Mouse (Mus musculus): ENCODE results near the gene Pan3. TPM values are rescaled to one million over a fixed set of nuclear protein-coding genes. Genes with fewer than 3 reads are reported as not detected.
A peak's percentile ranks its signal among the peaks of the same experiment; 100 is the strongest.

Pan3 gene
- polyA plus RNA-seq (2012; rRNA removed): 51.1 and 60.4 TPM in 2 replicates

DNA sequence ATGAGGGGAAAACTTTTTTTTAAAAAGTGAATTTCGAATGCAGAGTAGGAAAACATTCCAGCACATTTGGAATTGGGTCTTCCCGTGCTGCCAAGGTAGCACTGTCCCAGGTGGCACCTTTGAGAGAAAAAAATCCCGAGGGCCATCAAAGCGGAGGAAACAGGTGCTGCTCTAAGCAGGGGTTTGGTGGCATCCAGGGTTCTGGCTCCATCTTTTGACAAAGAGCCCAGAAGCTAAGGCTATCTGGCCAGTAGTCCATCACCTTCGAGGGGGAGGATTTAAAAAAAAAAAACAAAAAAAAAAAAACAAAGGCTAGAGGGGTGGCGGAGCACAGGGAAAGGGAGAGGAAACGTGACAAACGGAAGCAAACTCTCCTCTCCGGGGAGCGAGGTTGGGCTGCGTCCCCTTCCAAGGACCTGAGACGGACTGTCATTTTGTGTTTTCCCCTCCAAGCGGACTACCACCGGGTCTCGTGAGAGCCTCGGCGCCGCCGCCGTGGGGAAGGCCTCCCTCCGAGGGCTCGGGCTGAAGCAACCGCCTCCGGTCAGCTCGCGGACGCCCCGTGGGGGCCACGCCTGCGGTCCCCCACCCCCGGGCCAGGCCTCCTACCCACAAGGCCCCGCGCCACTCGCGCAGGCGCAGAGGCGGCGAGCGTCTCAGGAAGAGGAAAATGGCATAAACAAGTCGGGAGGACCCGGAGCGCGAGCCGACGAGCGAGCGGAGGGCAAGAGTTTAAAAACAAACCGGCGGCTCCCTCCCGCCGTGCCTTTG is at the start of gene Pan3:
TSS of gene Pan3 (plus strand) at position 627 of the 771 bp plus-strand sequence.
- peak; percentile 96 for DNase-seq (ENCODE audit: low spot score)

DNA sequence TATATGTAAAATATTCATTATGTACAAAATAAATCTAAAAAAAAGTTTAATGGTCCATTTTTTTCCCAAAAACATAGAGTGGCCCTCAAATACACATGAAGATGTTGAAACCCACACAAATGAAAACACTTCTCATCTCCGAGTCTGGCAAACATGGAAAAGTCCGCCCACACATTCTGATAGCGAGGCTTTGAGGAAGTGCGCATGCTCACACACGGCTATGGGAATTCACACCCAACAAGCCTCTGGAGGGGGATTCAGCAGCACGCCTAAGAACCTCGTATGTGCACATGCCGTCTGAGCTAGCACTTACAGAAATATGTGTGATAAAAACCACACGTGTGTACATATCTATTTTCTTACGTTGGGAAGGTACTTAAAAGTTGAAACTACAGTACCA is 48.6 kb upstream of the Pan3 start:
- no peak for DNase-seq (ENCODE audit: low spot score)

GRCm38 (mm10) chr5:147386865-147387264 is 43.1 kb upstream of the Pan3 start:
- no peak for DNase-seq (ENCODE audit: low spot score)

GRCm38 (mm10) chr5:147388376-147389008 is 41.5 kb upstream of the Pan3 start:
- DNase-seq (ENCODE audit: low spot score): no peak

GRCm38 (mm10) chr5:147389052-147389451 is 40.9 kb upstream of the Pan3 start:
- no peak for DNase-seq (ENCODE audit: low spot score)

- DNase-seq (ENCODE audit: low spot score): no peak
Observed at GRCm38 (mm10) chr5:147390772-147391171, 39.2 kb upstream of the Pan3 start.

DNA sequence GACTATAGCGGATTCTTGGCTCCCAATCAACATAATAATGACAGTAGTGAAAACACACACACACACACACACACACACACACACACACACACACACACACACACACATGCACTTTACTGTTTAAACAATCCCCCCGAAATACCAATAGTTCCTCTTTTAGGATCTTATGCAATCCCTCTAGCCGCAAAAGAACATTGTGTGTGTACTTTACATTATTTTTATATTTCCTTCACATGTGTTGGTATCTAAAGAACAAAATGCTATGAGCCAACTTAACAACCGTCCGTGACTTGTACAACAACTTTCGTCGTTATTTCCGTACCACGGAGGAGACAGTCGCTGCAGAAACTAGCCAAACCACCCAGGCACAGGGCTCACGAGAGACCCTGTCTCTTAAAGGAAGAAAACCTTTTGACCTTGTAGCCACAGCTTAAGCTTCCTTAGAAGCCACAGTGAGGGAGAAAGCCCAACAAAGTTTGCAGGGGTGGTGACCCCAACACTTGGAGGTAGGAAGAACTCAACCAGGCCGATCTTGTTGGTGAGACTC is 37.2 kb upstream of the Pan3 start:
- DNase-seq (ENCODE audit: low spot score): no peak

GRCm38 (mm10) chr5:147395050-147395449 is 34.9 kb upstream of the Pan3 start:
- DNase-seq (ENCODE audit: low spot score): no peak

DNA sequence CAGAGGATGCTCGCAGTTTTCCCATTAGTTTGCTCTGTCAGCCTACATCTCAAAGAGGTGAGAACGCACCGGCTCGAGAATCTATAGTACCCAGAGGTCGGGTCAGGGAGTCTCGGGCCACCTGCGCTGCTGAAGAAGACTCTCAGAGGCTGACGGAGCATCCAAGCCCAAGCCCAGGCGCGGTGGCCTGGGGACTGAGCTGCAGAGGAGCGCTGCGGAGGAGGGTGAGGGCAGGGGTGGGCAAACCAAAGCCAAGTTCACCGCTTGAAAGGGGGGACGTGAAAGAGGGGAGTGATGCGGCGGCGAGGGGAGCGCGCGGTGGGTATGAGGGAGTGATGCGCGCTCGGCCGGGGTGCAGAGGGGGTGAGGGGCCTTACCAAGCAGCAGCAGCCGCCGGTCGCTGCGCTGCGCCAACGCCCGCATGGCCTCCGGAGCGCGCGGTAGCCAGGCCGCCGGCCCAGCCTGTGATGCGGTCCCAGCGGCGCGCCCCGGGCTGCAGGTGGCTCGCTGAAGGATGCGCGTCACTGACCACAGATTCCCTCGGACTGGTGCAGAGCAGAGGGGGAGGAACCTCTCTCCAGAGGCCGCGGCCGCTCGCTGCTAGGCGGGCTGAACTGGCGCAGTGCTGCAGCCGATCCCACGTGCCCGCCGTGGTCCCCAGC is 30.0 kb upstream of the Pan3 start, which contains the start of gene Flt3:
TSS of gene Flt3 (minus strand) at position 647 of the 662 bp plus-strand sequence.
- no peak for DNase-seq (ENCODE audit: low spot score)

- DNase-seq (ENCODE audit: low spot score): no peak
Observed at GRCm38 (mm10) chr5:147400505-147400979, 29.4 kb upstream of the Pan3 start.

- no peak for DNase-seq (ENCODE audit: low spot score)
Observed at GRCm38 (mm10) chr5:147401024-147401423, 28.9 kb upstream of the Pan3 start.

GRCm38 (mm10) chr5:147402505-147402904 is 27.5 kb upstream of the Pan3 start:
- DNase-seq (ENCODE audit: low spot score): no peak

GRCm38 (mm10) chr5:147406135-147406534 is 23.8 kb upstream of the Pan3 start:
- DNase-seq (ENCODE audit: low spot score): no peak

- no peak for DNase-seq (ENCODE audit: low spot score)
Observed at GRCm38 (mm10) chr5:147408731-147409130, 21.2 kb upstream of the Pan3 start.

DNA sequence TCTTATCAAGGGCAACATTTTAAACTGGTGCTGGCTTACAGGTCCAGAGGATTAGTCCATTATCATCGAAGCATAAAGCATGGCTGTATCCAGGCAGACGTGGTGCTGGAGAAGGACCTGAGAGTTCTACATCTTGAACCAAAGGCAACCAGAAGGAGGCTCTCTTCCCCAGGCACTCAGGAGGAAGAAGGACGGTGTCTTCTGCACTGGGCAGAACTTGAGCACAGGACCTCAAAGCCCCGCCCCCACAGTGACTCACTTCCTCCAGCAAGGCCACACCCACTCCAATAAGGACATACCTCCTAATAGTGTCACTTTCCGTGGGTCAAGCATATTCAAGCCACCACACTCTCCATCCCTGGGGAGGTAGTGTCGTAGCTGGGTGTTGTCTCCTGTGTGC is 19.4 kb upstream of the Pan3 start:
- no peak for DNase-seq (ENCODE audit: low spot score)

GRCm38 (mm10) chr5:147417986-147418385 is 12.0 kb upstream of the Pan3 start:
- DNase-seq (ENCODE audit: low spot score): no peak

GRCm38 (mm10) chr5:147418394-147419121 is 11.4 kb upstream of the Pan3 start:
- no peak for DNase-seq (ENCODE audit: low spot score)

GRCm38 (mm10) chr5:147423612-147424011 is 6.3 kb upstream of the Pan3 start:
- no peak for DNase-seq (ENCODE audit: low spot score)

DNA sequence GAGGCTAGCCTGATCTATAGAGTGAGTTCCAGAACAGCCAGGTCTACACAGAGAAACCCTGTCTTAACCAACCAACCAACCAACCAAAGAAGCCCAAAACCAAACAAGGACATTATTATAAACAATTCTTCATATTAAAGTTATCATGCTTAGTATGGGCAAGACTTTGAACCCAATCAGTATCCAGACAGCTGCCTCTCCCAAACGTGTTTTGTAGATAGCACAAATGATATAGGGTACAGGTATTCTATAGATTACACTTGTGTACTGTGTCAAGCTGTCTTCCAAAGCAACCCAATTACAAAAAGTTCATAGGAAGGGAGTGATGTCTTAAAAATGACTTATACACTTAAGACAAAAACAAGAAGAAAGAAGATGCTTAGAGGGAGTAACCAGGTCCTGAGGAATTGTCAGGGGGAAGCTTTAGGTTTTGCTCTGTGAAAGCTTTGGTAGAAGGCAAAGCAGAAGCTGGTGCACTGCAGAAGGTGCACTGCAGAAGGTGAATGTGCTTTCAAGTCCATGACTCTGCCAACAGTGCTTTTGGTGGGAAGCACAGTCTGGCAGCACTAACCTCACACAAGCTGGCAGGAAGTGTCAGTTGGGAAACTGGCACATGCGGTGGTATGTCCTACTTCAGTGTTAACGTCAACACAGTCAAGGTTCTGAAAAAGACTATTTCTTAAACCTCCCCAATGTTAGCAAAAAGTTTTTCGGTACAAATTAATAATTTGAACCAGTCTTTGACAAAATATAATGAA is 3.7 kb upstream of the Pan3 start:
- no peak for DNase-seq (ENCODE audit: low spot score)

DNA sequence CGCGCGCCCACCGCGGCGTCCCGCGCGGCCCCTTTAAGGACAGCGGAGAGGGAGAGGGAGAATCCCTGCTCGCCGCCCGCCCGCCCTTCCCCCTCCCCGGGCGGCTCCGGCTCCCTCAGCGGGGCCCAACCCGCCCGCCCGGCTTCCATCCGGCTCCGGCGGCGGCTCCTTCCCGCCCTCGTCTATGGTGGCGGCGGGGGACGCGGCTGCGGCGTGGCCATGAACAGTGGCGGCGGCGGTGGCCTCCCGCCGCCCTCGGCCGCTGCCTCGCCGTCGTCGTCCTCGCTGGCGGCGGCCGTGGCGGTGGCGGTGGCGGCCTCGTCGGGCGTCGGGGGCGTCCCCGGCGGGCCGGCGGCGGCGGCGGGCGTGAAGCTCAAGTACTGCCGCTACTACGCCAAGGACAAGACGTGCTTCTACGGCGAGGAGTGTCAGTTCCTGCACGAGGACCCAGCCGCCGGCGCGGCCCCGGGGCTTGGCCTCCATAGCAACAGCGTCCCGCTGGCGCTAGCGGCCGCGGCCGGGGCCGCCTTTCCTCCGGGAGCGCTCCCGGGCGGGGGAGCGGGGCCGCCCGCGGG is 487 bp downstream of the Pan3 start:
- DNase-seq (ENCODE audit: low spot score): no peak

Data from urinary bladder, adult 2 months (tissue).